Mouse (Mus musculus) adipocyte (in vitro differentiated cells): ENCODE measurements around the gene Cpa4.

Source experiments
- DNase-seq: peaks from one replicate; pipeline ENCODE4 v3.0.0-alpha.2; 2016; ENCODE audit warnings: low spot score

Cpa4 gene

GRCm38 (mm10) chr6:30628152-30628551, 60.0 kb downstream of the Cpa4 start:
- no peak for DNase-seq

- no peak for DNase-seq
Observed at GRCm38 (mm10) chr6:30629989-30630388, 61.8 kb downstream of the Cpa4 start.

GRCm38 (mm10) chr6:30635361-30635862, 67.2 kb downstream of the Cpa4 start:
- no peak for DNase-seq

GRCm38 (mm10) chr6:30636186-30636842, 68.1 kb downstream of the Cpa4 start:
- peak; percentile 83 for DNase-seq

- DNase-seq = no peak
Observed at GRCm38 (mm10) chr6:30638674-30639268, 70.6 kb downstream of the Cpa4 start, which contains the start of gene Cpa1. Cpa1 (plus strand) TSS chr6:30639218.
